Mouse (Mus musculus): ENCODE results near the gene Dus2.

GRCm38 (mm10) chr8:105964506-105965265 is 26.5 kb upstream of the Dus2 start:
- TF ChIP-seq CTCF (IDR thresholded peaks at IDR 0.05; ENCODE audit: low read depth) (no peak), EP300 (IDR thresholded peaks at IDR 0.05; ENCODE audit: low read depth) (no peak)

Data from liver, embryonic 14.5 days (tissue).